Mouse (Mus musculus) neural tube, embryonic 11.5 days (tissue): Measurements from ENCODE around the gene Madcam1. TPM values are rescaled to one million over a fixed set of nuclear protein-coding genes. Genes with fewer than 3 reads are reported as not detected.
A peak's percentile ranks its signal among the peaks of the same experiment; 100 is the strongest.

ENCODE experiments used
- ATAC-seq: fragments of 200-750 bp; cut with Nextera tagmentation; 2 replicates; pipeline ENCODE4 v1.8.0; 2017; ENCODE audit warnings: moderate number of reproducible peaks, mild to moderate bottlenecking, moderate TSS enrichment, moderate library complexity; ENCODE audit not compliant: insufficient read depth, low FRiP score, low TSS enrichment
- DNase-seq: peaks from one replicate; pipeline ENCODE4 v3.0.0-alpha.2; 2015; ENCODE audit warnings: low spot score
- H3K27ac ChIP-seq: fragments of 300-500 bp; sonication (generic); 2 replicates; pipeline ENCODE4 v1.5.1; 2014; ENCODE audit warnings: low read depth, mild to moderate bottlenecking, low read length
- H3K27me3 ChIP-seq: fragments of 300-500 bp; sonication (generic); 2 replicates; pipeline ENCODE4 v1.6.1; 2014; ENCODE audit warnings: mild to moderate bottlenecking, low read length, mixed read lengths; ENCODE audit not compliant: control insufficient read depth, insufficient read depth
- H3K36me3 ChIP-seq: fragments of 300-500 bp; sonication (generic); 2 replicates; pipeline ENCODE4 v1.6.1; 2014; ENCODE audit warnings: mild to moderate bottlenecking, low read length, moderate library complexity, mixed read lengths; ENCODE audit not compliant: control insufficient read depth, insufficient read depth
- H3K4me1 ChIP-seq: fragments of 300-500 bp; sonication (generic); 2 replicates; pipeline ENCODE4 v1.6.1; 2014; ENCODE audit warnings: low read length, mixed read lengths; ENCODE audit not compliant: control insufficient read depth, insufficient read depth
- H3K4me2 ChIP-seq: fragments of 300-500 bp; sonication (generic); 2 replicates; pipeline ENCODE4 v1.6.1; 2014; ENCODE audit warnings: low read depth, mild to moderate bottlenecking, moderate library complexity
- H3K4me3 ChIP-seq: fragments of 300-500 bp; sonication (generic); 2 replicates; pipeline ENCODE4 v1.5.1; 2014; ENCODE audit warnings: low read depth, low read length
- H3K9ac ChIP-seq: fragments of 300-500 bp; sonication (generic); 2 replicates; pipeline ENCODE4 v1.6.1; 2014; ENCODE audit warnings: mild to moderate bottlenecking, low read length
- H3K9me3 ChIP-seq: fragments of 300-500 bp; sonication (generic); 2 replicates; pipeline ENCODE4 v1.6.1; 2016; ENCODE audit warnings: low read length; ENCODE audit not compliant: control insufficient read depth
- WGBS: fragments of 180-500 bp; shearing (Covaris S2); extraction: QIAGEN DNeasy Blood & Tissue Kit; methylation state at CpG from one replicate; pipeline ENCODE4 v1.1.7; 2014; 5-methylcytosine and 5-hydroxymethylcytosine counted together
- polyA plus RNA-seq: library from polyadenylated mRNA; unstranded; fragments of >200 nt; fragmentation: Nextera tagmentation; extraction: Ambion mirVana; gene quantifications from 2 replicates; pipeline ENCODE4 v1.2.1, GENCODE M21; 2014

The Madcam1 gene
- polyA plus RNA-seq, 1 experiment from 2014 or later = 2.5 TPM

- ATAC-seq (no peak), DNase-seq (peak; percentile 61)
- no peaks in the 10 kb centered on the region for H3K27me3 ChIP-seq
- peaks cover 17% of the 10 kb centered on the region for H3K4me1 ChIP-seq
- H3K4me2 ChIP-seq = peak overlapping the region; percentile 83
- 5% methylated on average over 10 of the region's 10 CpGs for WGBS
- peaks cover 18% of the 10 kb centered on the region for H3K36me3 ChIP-seq
- H3K27ac ChIP-seq = no peak overlapping the region
- peak overlapping the region; percentile 92 for H3K4me3 ChIP-seq
- peak overlapping the region; percentile 83 for H3K9ac ChIP-seq
- H3K9me3 ChIP-seq = no peaks in the 10 kb centered on the region
Measured at GRCm38 (mm10) chr10:79682916-79683582, 18.7 kb downstream of the Madcam1 start.

GRCm38 (mm10) chr10:79683726-79684640, 19.6 kb downstream of the Madcam1 start:
- no peaks in the 10 kb centered on the region for H3K27me3 ChIP-seq
- no peaks in the 10 kb centered on the region for H3K9me3 ChIP-seq
- ATAC-seq = no peak
- H3K4me3 ChIP-seq = peak overlapping the region; percentile 92; the same call in 1 of the 2 replicates
- DNase-seq = no peak
- no peak overlapping the region; the same call in 1 of the 2 replicates for H3K9ac ChIP-seq
- H3K4me2 ChIP-seq = peak overlapping the region; percentile 83; the same call in 1 of the 2 replicates
- WGBS = 90% methylated on average over 6 of the region's 6 CpGs
- peaks cover 23% of the 10 kb centered on the region for H3K36me3 ChIP-seq
- no peak overlapping the region for H3K27ac ChIP-seq
- H3K4me1 ChIP-seq = peaks cover 17% of the 10 kb centered on the region

GRCm38 (mm10) chr10:79684770-79685600, 20.6 kb downstream of the Madcam1 start:
- peaks cover 17% of the 10 kb centered on the region for H3K4me1 ChIP-seq
- no peak overlapping the region for H3K27ac ChIP-seq
- no peaks in the 10 kb centered on the region for H3K27me3 ChIP-seq
- 93% methylated on average over 25 of the region's 25 CpGs for WGBS
- H3K36me3 ChIP-seq = peaks cover 25% of the 10 kb centered on the region
- DNase-seq (no peak), ATAC-seq (no peak)
- H3K4me2 ChIP-seq = no peak overlapping the region
- H3K4me3 ChIP-seq = no peak overlapping the region
- no peak overlapping the region for H3K9ac ChIP-seq
- no peaks in the 10 kb centered on the region for H3K9me3 ChIP-seq

GRCm38 (mm10) chr10:79686219-79686618, 21.9 kb downstream of the Madcam1 start:
- Histone ChIP-seq H3K9me3 (no peaks in the 10 kb centered on the region), H3K36me3 (peaks cover 25% of the 10 kb centered on the region), H3K9ac (no peak overlapping the region), H3K4me2 (no peak overlapping the region), H3K27me3 (no peaks in the 10 kb centered on the region), H3K4me1 (peaks cover 12% of the 10 kb centered on the region), H3K27ac (no peak overlapping the region), H3K4me3 (no peak overlapping the region)
- DNase-seq = no peak
- no peak for ATAC-seq
- WGBS = 92% methylated on average over 2 of the region's 2 CpGs

GRCm38 (mm10) chr10:79686691-79687090, 22.3 kb downstream of the Madcam1 start:
- no peak overlapping the region for H3K9ac ChIP-seq
- 0 out of 2 replicates have a peak overlapping the region, but pooled peaks have one; percentile 2 for H3K4me3 ChIP-seq
- no peak overlapping the region for H3K4me2 ChIP-seq
- H3K36me3 ChIP-seq = peaks cover 25% of the 10 kb centered on the region
- WGBS = 91% methylated on average over 1 of the region's 1 CpGs
- H3K27ac ChIP-seq = no peak overlapping the region
- no peaks in the 10 kb centered on the region for H3K9me3 ChIP-seq
- ATAC-seq (no peak), DNase-seq (no peak)
- H3K27me3 ChIP-seq = no peaks in the 10 kb centered on the region
- H3K4me1 ChIP-seq = peaks cover 12% of the 10 kb centered on the region; the same call in 1 of the 2 replicates

GRCm38 (mm10) chr10:79687513-79687912, 23.2 kb downstream of the Madcam1 start:
- Histone ChIP-seq H3K4me2 (no peak overlapping the region), H3K27me3 (no peaks in the 10 kb centered on the region), H3K9ac (no peak overlapping the region), H3K36me3 (peaks cover 25% of the 10 kb centered on the region), H3K4me1 (peaks cover 12% of the 10 kb centered on the region; the same call in 1 of the 2 replicates), H3K9me3 (no peaks in the 10 kb centered on the region), H3K4me3 (no peak overlapping the region), H3K27ac (no peak overlapping the region)
- DNase-seq = no peak
- WGBS = 98% methylated on average over 6 of the region's 6 CpGs
- ATAC-seq = no peak

GRCm38 (mm10) chr10:79688720-79689119, 24.4 kb downstream of the Madcam1 start, which contains the start of gene Gzmm:
Gzmm (plus strand) TSS chr10:79689020.
- H3K9me3 ChIP-seq = no peaks in the 10 kb centered on the region
- H3K27ac ChIP-seq = no peak within 1 kb of the TSS
- no peak within 1 kb of the TSS for H3K4me2 ChIP-seq
- no peak for ATAC-seq
- H3K36me3 ChIP-seq = peaks cover 25% of the 10 kb centered on the region
- no peak within 1 kb of the TSS for H3K9ac ChIP-seq
- peaks cover 4% of the 10 kb centered on the region; the same call in 1 of the 2 replicates for H3K4me1 ChIP-seq
- H3K27me3 ChIP-seq = no peaks in the 10 kb centered on the region
- no peak for DNase-seq
- WGBS = 81% methylated on average over 4 of the region's 4 CpGs
- no peak within 1 kb of the TSS for H3K4me3 ChIP-seq

GRCm38 (mm10) chr10:79689178-79689577, 24.8 kb downstream of the Madcam1 start:
- no peak for DNase-seq
- Histone ChIP-seq H3K27ac (no peak overlapping the region), H3K36me3 (peaks cover 25% of the 10 kb centered on the region), H3K4me3 (no peak overlapping the region), H3K9me3 (no peaks in the 10 kb centered on the region), H3K27me3 (no peaks in the 10 kb centered on the region), H3K4me1 (0 out of 2 replicates have a peak, but pooled peaks cover 1% of the 10 kb centered on the region), H3K9ac (no peak overlapping the region), H3K4me2 (no peak overlapping the region)
- ATAC-seq = no peak
- WGBS = 86% methylated on average over 3 of the region's 3 CpGs
